Mouse (Mus musculus) bone marrow, adult 2 months (tissue): Measurements from ENCODE around the gene Stx16. TPM values are rescaled to one million over a fixed set of nuclear protein-coding genes. Genes with fewer than 3 reads are reported as not detected.

Source experiments
- H3K27ac ChIP-seq: fragments of 200-500 bp; 2 replicates; pipeline ENCODE4 v1.5.1; 2012; ENCODE audit warnings: low read depth, mild to moderate bottlenecking, control low read depth, inconsistent platforms, low read length; ENCODE audit not compliant: control insufficient read depth, poor library complexity, insufficient read depth
- H3K4me1 ChIP-seq: fragments of 200-500 bp; 2 replicates; pipeline ENCODE4 v1.6.1; 2011; ENCODE audit warnings: low read length; ENCODE audit not compliant: control insufficient read depth, insufficient read depth
- H3K4me3 ChIP-seq: fragments of 200-500 bp; replicated peaks from 2 replicates; pipeline ENCODE3; 2011; ENCODE audit warnings: mild to moderate bottlenecking, low read depth, low read length, control low read depth; ENCODE audit not compliant: control insufficient read depth
- CTCF ChIP-seq: fragments of 200-500 bp; IDR thresholded peaks from 2 replicates; pipeline ENCODE4 v1.5.1; 2011; ENCODE audit warnings: low read length, control low read depth; ENCODE audit not compliant: control insufficient read depth, insufficient read depth
- POLR2A ChIP-seq: fragments of 200-500 bp; IDR thresholded peaks from 2 replicates; pipeline ENCODE4 v1.6.1; 2011; ENCODE audit warnings: low read depth, mild to moderate bottlenecking, control low read depth, low read length, borderline replicate concordance; ENCODE audit not compliant: control insufficient read depth
- WGBS: fragments of 180-500 bp; shearing (Covaris S2); methylation state at CpG from one replicate; pipeline ENCODE4 v1.1.7; 2018; 5-methylcytosine and 5-hydroxymethylcytosine counted together
- polyA plus RNA-seq: library from polyadenylated mRNA; stranded (reverse); fragments of >200 nt; gene quantifications from 2 replicates; pipeline ENCODE4 v1.2.4, GENCODE M21; 2011; ENCODE audit warnings: low replicate concordance; ENCODE audit not compliant: missing spikeins, insufficient read depth, insufficient read length

The Stx16 gene
- polyA plus RNA-seq, 1 experiment, result 45.9 TPM

GRCm38 (mm10) chr2:174057730-174058129 is 18.4 kb upstream of the Stx16 start:
- Histone ChIP-seq H3K4me3 (no peak overlapping the region), H3K27ac (no peak overlapping the region), H3K4me1 (no peaks in the 10 kb centered on the region)
- 82% methylated on average over 3 of the region's 3 CpGs for WGBS
- TF ChIP-seq CTCF (no peak), POLR2A (no peak)

DNA sequence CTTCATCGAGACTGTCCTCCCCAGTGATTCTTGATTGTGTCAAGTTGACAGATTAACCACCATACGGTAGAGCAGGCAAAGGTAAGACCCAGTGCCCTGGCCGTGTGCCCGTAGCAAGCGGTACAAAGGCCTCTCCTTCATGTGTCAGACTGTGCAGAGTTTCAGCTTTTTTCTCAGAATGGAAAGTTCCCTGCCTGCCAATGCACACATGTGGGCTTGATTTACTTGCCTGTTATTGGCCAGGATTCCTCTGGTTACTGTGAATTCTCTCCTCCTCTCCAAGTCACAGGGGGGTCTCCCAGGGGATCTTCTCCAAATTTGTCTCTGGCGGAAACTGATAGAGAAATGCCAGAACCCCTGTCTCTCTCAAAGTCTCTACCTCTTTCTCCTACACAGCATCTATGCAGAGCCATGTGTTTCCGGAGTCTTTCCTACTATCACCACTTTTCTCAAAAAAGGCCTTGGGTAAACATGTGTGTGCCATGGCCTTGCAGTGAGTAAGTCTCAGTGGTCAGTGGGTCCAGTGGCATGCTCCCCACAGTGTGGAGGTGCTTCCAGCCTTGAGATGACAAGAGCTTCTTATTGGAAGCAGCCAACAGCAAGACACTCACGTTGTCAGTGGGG is 17.7 kb upstream of the Stx16 start:
- H3K4me3 ChIP-seq, result no peak overlapping the region
- no peaks in the 10 kb centered on the region for H3K4me1 ChIP-seq
- 81% methylated on average over 8 of the region's 8 CpGs for WGBS
- H3K27ac ChIP-seq, result no peak overlapping the region
- TF ChIP-seq CTCF (no peak), POLR2A (no peak)

- H3K4me1 ChIP-seq, result no peaks in the 10 kb centered on the region
- no peak for TF ChIP-seq CTCF
- no peak for TF ChIP-seq POLR2A
- H3K27ac ChIP-seq, result no peak overlapping the region
- H3K4me3 ChIP-seq, result no peak overlapping the region
- 79% methylated on average over 13 of the region's 13 CpGs for WGBS
These were observed 16.3 kb upstream of the Stx16 start for GRCm38 (mm10) chr2:174059591-174060385.

DNA sequence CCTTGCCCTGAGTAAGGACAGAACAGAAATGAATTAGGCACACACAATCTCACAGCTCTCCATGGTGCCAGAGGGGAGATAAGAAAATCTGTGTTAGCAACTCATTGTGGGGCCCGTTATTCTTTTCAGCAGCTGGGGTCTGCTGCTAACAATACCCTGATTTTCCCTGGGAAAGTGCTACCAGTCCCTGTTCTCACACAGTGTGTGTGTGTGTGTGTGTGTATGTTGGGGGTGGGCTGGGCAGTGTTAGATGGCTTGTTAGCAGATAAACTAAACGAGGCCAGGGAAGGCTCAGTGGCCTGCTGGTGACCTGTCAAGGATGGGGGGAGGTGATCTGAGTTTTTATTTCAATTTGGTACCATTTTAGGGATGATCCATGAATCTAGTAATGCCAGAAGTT is 14.9 kb upstream of the Stx16 start:
- no peak for TF ChIP-seq POLR2A
- no peak for TF ChIP-seq CTCF
- 45% methylated on average over 2 of the region's 2 CpGs for WGBS

DNA sequence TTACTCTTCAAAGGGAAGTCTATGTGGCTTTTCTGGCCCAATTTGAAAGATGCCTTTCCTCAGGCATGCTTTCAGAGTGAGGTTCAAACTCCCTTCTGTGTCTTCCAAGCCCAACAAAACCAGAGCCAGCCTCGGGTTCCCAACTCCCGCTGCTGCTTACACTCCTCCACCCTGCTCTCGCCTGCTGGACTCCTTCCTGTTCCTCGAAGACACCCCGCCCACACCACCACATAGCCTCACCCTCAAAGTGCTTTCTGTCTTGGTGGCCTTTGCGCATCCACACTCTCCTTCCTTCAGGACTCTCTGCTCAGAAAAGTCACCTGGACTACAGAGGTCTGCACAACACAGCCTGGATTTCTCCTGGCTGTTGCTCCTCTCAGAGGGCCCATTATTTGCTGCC is 13.0 kb upstream of the Stx16 start:
- TF ChIP-seq POLR2A (no peak), CTCF (no peak)
- 46% methylated on average over 6 of the region's 6 CpGs for WGBS
- Histone ChIP-seq H3K4me1 (no peaks in the 10 kb centered on the region), H3K4me3 (no peak overlapping the region), H3K27ac (no peak overlapping the region)

More for the DNA sequence above, 14.9 kb upstream of the Stx16 start:
- no peak overlapping the region for H3K27ac ChIP-seq
- no peak overlapping the region for H3K4me3 ChIP-seq
- H3K4me1 ChIP-seq, result no peaks in the 10 kb centered on the region

GRCm38 (mm10) chr2:174063527-174064211 is 12.4 kb upstream of the Stx16 start:
- Histone ChIP-seq H3K27ac (no peak overlapping the region), H3K4me3 (no peak overlapping the region), H3K4me1 (no peaks in the 10 kb centered on the region)
- WGBS, result 73% methylated on average over 9 of the region's 9 CpGs
- TF ChIP-seq POLR2A (no peak), CTCF (no peak)

DNA sequence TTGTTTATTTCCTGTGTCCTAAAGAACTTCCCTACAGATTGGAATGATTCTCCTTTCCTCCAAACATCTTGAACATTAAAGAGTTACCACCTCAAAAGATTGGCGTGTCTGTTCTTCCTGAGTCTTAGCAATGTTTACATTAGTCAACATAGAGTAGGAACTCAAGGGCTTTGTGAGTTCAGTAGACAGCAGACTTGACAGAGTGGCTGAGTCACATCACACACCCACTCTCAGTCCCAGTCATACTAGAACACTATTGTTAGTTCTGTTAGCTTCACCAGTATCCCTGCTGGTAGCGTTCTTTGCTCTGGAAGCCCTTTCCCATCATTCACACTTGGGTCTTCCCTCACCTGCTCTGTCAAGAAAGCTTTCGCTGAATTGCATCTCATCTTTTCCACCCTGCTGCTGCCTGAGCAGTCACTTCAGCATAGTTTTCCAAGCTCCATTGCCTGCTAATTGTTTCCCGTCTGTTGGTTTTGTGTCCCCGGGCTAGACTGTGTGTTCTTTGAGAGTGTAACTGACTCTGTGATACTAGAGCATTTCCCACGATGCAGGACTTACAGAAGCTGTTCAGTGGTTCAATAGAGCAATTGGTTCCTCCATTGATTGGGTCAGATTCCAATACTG is 8.2 kb upstream of the Stx16 start:
- Histone ChIP-seq H3K27ac (no peak overlapping the region), H3K4me3 (no peak overlapping the region), H3K4me1 (no peaks in the 10 kb centered on the region)
- TF ChIP-seq CTCF (no peak), POLR2A (no peak)
- WGBS, result 79% methylated on average over 6 of the region's 6 CpGs
